Mouse (Mus musculus) liver, postnatal 0 days (tissue): ENCODE results near the gene Zfyve16.

Experiments used
- CTCF ChIP-seq: sonication (generic); IDR thresholded peaks from 2 replicates; pipeline ENCODE4 v1.5.1; 2016; ENCODE audit warnings: antibody characterized with exemption, low read depth
- EP300 ChIP-seq: IDR thresholded peaks from 2 replicates; pipeline ENCODE4 v1.6.1; 2016; ENCODE audit warnings: antibody characterized with exemption, low read depth, mild to moderate bottlenecking

GRCm38 (mm10) chr13:92440286-92440685, 90.4 kb downstream of the Zfyve16 start:
- TF ChIP-seq CTCF, result no peak
- no peak for TF ChIP-seq EP300
